20 mouse cellular contexts compared by ENCODE assay signal in the genomic region with DNA sequence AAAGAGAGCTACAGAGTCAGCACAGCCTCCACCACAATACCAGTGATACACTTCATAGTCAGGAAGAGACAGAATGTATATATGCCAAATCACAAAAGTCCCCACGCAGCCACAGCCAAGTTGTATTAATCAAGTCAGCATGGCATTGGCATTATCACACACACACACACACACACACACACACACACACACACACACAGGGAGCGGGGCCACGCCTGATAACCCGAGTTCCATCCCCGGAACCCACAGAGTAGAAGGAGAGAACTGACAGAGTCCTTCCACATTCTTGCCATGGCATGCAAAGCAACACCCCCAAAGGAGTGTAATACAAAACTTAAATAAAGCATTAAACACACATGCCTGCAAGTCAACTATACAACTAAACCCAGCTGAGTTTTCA.
"Had no signal": no experiment of that assay in that cellular context is flagged by ENCODE, and none has a peak within 500 bp of the region (broad histone marks: within the 10 kb centered on the region; RNA-seq: fewer than 3 reads in every experiment).

No protein-coding gene starts in this region.

- H3K4me1 ChIP-seq: lung, embryonic 15.5 days had no signal

- DNase-seq: lung, adult 2 months; lung, postnatal 4 days; retina, postnatal 1 day; right cerebral cortex, adult 18-20 months; right cerebral cortex, postnatal 25 days; right cerebral cortex, postnatal 4 days; spleen, adult 18-20 months; thymus, adult 18-20 months; thymus, postnatal 14 days; thymus, postnatal 36 days had no signal

- H3K27ac ChIP-seq: liver, embryonic 15.5 days; lung, embryonic 15.5 days; midbrain, embryonic 10.5 days; midbrain, embryonic 12.5 days; neural tube, embryonic 13.5 days; neural tube, embryonic 15.5 days had no signal

- H3K9me3 ChIP-seq: liver, embryonic 15.5 days; lung, embryonic 15.5 days; megakaryocyte, embryonic 14.5 days; midbrain, embryonic 10.5 days; midbrain, embryonic 12.5 days; neural tube, embryonic 13.5 days; neural tube, embryonic 15.5 days had no signal

- H3K4me3 ChIP-seq: liver, embryonic 15.5 days; lung, embryonic 15.5 days; megakaryocyte, embryonic 14.5 days; midbrain, embryonic 10.5 days; midbrain, embryonic 12.5 days; myocyte; neural tube, embryonic 13.5 days; neural tube, embryonic 15.5 days had no signal

- H3K27me3 ChIP-seq: liver, embryonic 15.5 days; lung, embryonic 15.5 days; midbrain, embryonic 12.5 days; neural tube, embryonic 13.5 days; neural tube, embryonic 15.5 days had no signal

- ATAC-seq: lung, postnatal 0 days; midbrain, embryonic 16.5 days had no signal

- H3K9ac ChIP-seq: liver, embryonic 15.5 days; lung, embryonic 15.5 days; midbrain, embryonic 12.5 days; neural tube, embryonic 13.5 days; neural tube, embryonic 15.5 days had no signal

- H3K4me2 ChIP-seq: liver, embryonic 15.5 days; lung, embryonic 15.5 days; midbrain, embryonic 12.5 days; neural tube, embryonic 13.5 days; neural tube, embryonic 15.5 days had no signal

- H3K36me3 ChIP-seq: liver, embryonic 15.5 days; lung, embryonic 15.5 days; neural tube, embryonic 15.5 days had no signal
